Mouse (Mus musculus): ENCODE measurements around the gene Tbc1d22a. TPM values are rescaled to one million over a fixed set of nuclear protein-coding genes. Genes with fewer than 3 reads are reported as not detected.

Tbc1d22a gene
- polyA plus RNA-seq, 1 experiment from 2014 or later = 8.7 TPM

- no peaks in the 10 kb centered on the region for H3K27me3 ChIP-seq (ENCODE audit: control insufficient read depth, insufficient read depth, low read length)
- no peak overlapping the region for H3K9ac ChIP-seq (ENCODE audit: low read length)
- no peak for DNase-seq (ENCODE audit: low spot score)
- 70% methylated on average over 5 of the region's 5 CpGs for WGBS
- H3K4me1 ChIP-seq (replicated peaks; ENCODE audit: control insufficient read depth, insufficient read depth) = no peaks in the 10 kb centered on the region
- ATAC-seq (ENCODE audit: low FRiP score, low TSS enrichment) = no peak
- no peak for TF ChIP-seq EP300 (optimal IDR thresholded peaks at IDR 0.05)
- no peak for TF ChIP-seq CTCF (IDR thresholded peaks at IDR 0.05; ENCODE audit: low read depth)
- H3K27ac ChIP-seq (replicated peaks) = no peak overlapping the region
- H3K36me3 ChIP-seq (ENCODE audit: control insufficient read depth, insufficient read depth, low read length) = no peaks in the 10 kb centered on the region
- H3K4me3 ChIP-seq (ENCODE audit: low read depth, low read length) = no peak overlapping the region
- no peak overlapping the region for H3K4me2 ChIP-seq (replicated peaks; ENCODE audit: low read depth)
- H3K9me3 ChIP-seq (ENCODE audit: control insufficient read depth, low read length) = no peaks in the 10 kb centered on the region
Measured at GRCm38 (mm10) chr15:86474951-86475350, 260.7 kb downstream of the Tbc1d22a start.

DNA sequence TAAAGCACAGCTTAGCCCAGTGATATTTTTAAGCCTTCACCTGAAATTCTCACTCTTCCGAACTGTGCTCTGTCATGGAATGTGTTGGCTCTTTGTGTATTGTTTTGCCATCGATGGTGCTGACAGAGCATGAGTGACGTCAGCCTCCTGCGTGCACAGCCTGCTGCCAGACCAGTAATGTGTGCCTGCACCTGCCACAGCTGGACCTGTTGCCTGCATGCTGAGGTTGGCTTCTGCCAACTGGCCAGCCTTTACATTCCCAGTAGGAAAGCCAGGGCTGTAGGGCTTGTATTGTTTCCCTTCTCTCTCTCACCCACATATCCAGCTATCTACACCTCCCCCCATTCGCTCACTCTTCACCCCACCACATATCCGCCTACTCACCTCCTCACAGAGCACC, 262.2 kb downstream of the Tbc1d22a start:
- ATAC-seq (ENCODE audit: low FRiP score, low TSS enrichment) = no peak

DNA sequence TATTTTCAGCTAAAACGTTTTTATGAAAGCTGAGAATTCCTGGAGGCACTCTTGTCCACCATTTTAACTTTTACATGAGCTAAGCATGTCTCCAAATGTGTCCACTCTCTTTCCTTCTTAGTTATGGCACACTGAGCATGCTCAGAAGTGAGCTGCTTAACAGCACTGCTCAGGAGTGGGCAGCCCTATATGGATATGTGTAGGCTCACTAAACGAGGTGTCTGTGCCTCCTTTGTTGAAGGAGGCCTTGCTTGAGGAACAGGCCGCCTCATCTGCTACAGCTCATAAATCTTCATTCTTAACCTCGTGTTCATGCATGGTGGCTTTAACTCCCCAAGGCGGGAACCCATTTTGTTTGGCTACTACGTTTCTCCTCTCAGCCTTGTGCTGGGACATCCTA, 262.8 kb downstream of the Tbc1d22a start:
- H3K4me1 ChIP-seq (replicated peaks; ENCODE audit: control insufficient read depth, insufficient read depth) = no peaks in the 10 kb centered on the region
- no peak overlapping the region for H3K9ac ChIP-seq (ENCODE audit: low read length)
- H3K4me2 ChIP-seq (replicated peaks; ENCODE audit: low read depth) = no peak overlapping the region
- no peaks in the 10 kb centered on the region for H3K27me3 ChIP-seq (ENCODE audit: control insufficient read depth, insufficient read depth, low read length)
- no peaks in the 10 kb centered on the region for H3K9me3 ChIP-seq (ENCODE audit: control insufficient read depth, low read length)
- H3K27ac ChIP-seq (replicated peaks) = no peak overlapping the region
- TF ChIP-seq EP300 (optimal IDR thresholded peaks at IDR 0.05) (no peak), CTCF (IDR thresholded peaks at IDR 0.05; ENCODE audit: low read depth) (no peak)
- no peak overlapping the region for H3K4me3 ChIP-seq (ENCODE audit: low read depth, low read length)
- WGBS = 48% methylated on average over 6 of the region's 6 CpGs
- no peak for DNase-seq (ENCODE audit: low spot score)
- no peak for ATAC-seq (ENCODE audit: low FRiP score, low TSS enrichment)
- H3K36me3 ChIP-seq (ENCODE audit: control insufficient read depth, insufficient read depth, low read length) = no peaks in the 10 kb centered on the region

More for the DNA sequence above, 262.2 kb downstream of the Tbc1d22a start:
- Histone ChIP-seq H3K9me3 (ENCODE audit: control insufficient read depth, low read length) (no peaks in the 10 kb centered on the region), H3K36me3 (ENCODE audit: control insufficient read depth, insufficient read depth, low read length) (no peaks in the 10 kb centered on the region), H3K27me3 (ENCODE audit: control insufficient read depth, insufficient read depth, low read length) (no peaks in the 10 kb centered on the region), H3K4me1 (replicated peaks; ENCODE audit: control insufficient read depth, insufficient read depth) (no peaks in the 10 kb centered on the region), H3K9ac (ENCODE audit: low read length) (no peak overlapping the region), H3K4me3 (ENCODE audit: low read depth, low read length) (no peak overlapping the region), H3K4me2 (replicated peaks; ENCODE audit: low read depth) (no peak overlapping the region), H3K27ac (replicated peaks) (no peak overlapping the region)
- no peak for TF ChIP-seq EP300 (optimal IDR thresholded peaks at IDR 0.05)
- TF ChIP-seq CTCF (IDR thresholded peaks at IDR 0.05; ENCODE audit: low read depth) = no peak
- WGBS = 73% methylated on average over 6 of the region's 6 CpGs
- DNase-seq (ENCODE audit: low spot score) = no peak

- no peak for TF ChIP-seq EP300 (optimal IDR thresholded peaks at IDR 0.05)
- H3K27me3 ChIP-seq (ENCODE audit: control insufficient read depth, insufficient read depth, low read length) = no peaks in the 10 kb centered on the region
- ATAC-seq (ENCODE audit: low FRiP score, low TSS enrichment) = no peak; the same call in 1 of the 2 replicates
Measured at GRCm38 (mm10) chr15:86477471-86477992, 263.3 kb downstream of the Tbc1d22a start.

DNA sequence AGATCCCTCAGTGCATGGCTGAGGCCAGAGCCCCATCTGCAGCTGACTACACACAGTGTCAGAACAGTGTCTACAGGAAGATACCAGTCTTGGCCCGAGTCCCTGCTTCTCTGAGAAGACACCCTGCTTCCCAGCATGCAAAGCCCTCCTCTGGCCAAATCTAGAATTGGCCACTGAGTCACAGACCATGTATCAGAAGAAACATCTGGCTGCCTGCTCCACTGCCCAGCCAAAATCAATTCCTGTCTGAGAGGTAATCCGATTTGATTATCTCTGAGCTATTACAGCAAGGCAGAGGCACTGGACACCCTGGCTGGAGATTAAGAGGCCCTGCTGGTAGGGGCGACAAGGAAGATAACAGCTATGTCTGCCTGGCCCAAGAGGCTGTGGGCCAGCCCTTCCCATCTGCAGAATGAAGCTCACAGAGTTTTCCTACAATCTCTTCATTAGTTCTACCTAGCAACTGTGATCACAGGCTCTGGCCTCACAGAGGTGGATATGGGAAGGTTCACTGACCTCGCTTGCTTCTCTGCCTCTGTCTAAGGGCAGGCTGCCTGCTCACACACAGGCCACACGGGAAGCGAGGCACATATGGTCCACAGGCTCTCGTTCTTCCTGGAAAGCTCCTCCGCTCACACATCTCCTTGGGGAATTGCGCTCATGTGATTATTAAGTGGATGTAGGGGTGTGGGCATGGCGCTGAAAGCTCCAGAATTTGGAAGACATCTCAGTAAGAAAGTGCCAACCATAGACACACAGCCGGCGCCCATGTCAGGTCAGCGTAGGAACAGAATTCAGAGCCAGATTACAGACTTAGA, 264.6 kb downstream of the Tbc1d22a start:
- no peaks in the 10 kb centered on the region for H3K36me3 ChIP-seq (ENCODE audit: control insufficient read depth, insufficient read depth, low read length)
- DNase-seq (ENCODE audit: low spot score) (no peak), ATAC-seq (ENCODE audit: low FRiP score, low TSS enrichment) (no peak)
- H3K9ac ChIP-seq (ENCODE audit: low read length) = no peak overlapping the region
- TF ChIP-seq EP300 (optimal IDR thresholded peaks at IDR 0.05) (no peak), CTCF (IDR thresholded peaks at IDR 0.05; ENCODE audit: low read depth) (no peak)
- H3K9me3 ChIP-seq (ENCODE audit: control insufficient read depth, low read length) = no peaks in the 10 kb centered on the region
- WGBS = 72% methylated on average over 13 of the region's 13 CpGs
- no peak overlapping the region for H3K4me2 ChIP-seq (replicated peaks; ENCODE audit: low read depth)
- no peaks in the 10 kb centered on the region for H3K27me3 ChIP-seq (ENCODE audit: control insufficient read depth, insufficient read depth, low read length)
- no peak overlapping the region for H3K4me3 ChIP-seq (ENCODE audit: low read depth, low read length)
- no peak overlapping the region for H3K27ac ChIP-seq (replicated peaks)
- no peaks in the 10 kb centered on the region for H3K4me1 ChIP-seq (replicated peaks; ENCODE audit: control insufficient read depth, insufficient read depth)

More at GRCm38 (mm10) chr15:86477471-86477992, 263.3 kb downstream of the Tbc1d22a start:
- Histone ChIP-seq H3K36me3 (ENCODE audit: control insufficient read depth, insufficient read depth, low read length) (no peaks in the 10 kb centered on the region), H3K9me3 (ENCODE audit: control insufficient read depth, low read length) (no peaks in the 10 kb centered on the region), H3K9ac (ENCODE audit: low read length) (no peak overlapping the region), H3K4me3 (ENCODE audit: low read depth, low read length) (no peak overlapping the region), H3K4me1 (replicated peaks; ENCODE audit: control insufficient read depth, insufficient read depth) (no peaks in the 10 kb centered on the region), H3K4me2 (replicated peaks; ENCODE audit: low read depth) (no peak overlapping the region), H3K27ac (replicated peaks) (no peak overlapping the region)
- DNase-seq (ENCODE audit: low spot score) = no peak

- no peaks in the 10 kb centered on the region for H3K9me3 ChIP-seq (ENCODE audit: control insufficient read depth, low read length)
- WGBS = 88% methylated on average over 5 of the region's 5 CpGs
- no peak overlapping the region for H3K27ac ChIP-seq (replicated peaks)
- no peaks in the 10 kb centered on the region for H3K36me3 ChIP-seq (ENCODE audit: control insufficient read depth, insufficient read depth, low read length)
- no peaks in the 10 kb centered on the region for H3K4me1 ChIP-seq (replicated peaks; ENCODE audit: control insufficient read depth, insufficient read depth)
- no peaks in the 10 kb centered on the region for H3K27me3 ChIP-seq (ENCODE audit: control insufficient read depth, insufficient read depth, low read length)
- TF ChIP-seq CTCF (IDR thresholded peaks at IDR 0.05; ENCODE audit: low read depth) (no peak), EP300 (optimal IDR thresholded peaks at IDR 0.05) (no peak)
- no peak overlapping the region for H3K4me3 ChIP-seq (ENCODE audit: low read depth, low read length)
- no peak overlapping the region for H3K4me2 ChIP-seq (replicated peaks; ENCODE audit: low read depth)
- DNase-seq (ENCODE audit: low spot score) (no peak), ATAC-seq (ENCODE audit: low FRiP score, low TSS enrichment) (no peak)
- H3K9ac ChIP-seq (ENCODE audit: low read length) = no peak overlapping the region
Measured at GRCm38 (mm10) chr15:86482362-86482761, 268.1 kb downstream of the Tbc1d22a start.
